Mouse (Mus musculus) heart, postnatal 14 days (tissue): ENCODE measurements around the gene Fbrsl1. TPM values are rescaled to one million over a fixed set of nuclear protein-coding genes. Genes with fewer than 3 reads are reported as not detected.

Experiments
- DNase-seq, 2 experiments: peaks; one replicate each; pipeline ENCODE4 v3.0.0; 2021 to 2022
- intact Hi-C: fragments of 180-260 bp; cut with DNase I; formaldehyde crosslinking; loops from one replicate; pipeline ENCODE4 v1.15.1; 2025
- total RNA-seq, 2 experiments: library from RNA; stranded (reverse); gene quantifications; 2 replicates each; pipeline ENCODE4 v1.2.3; 2021

The Fbrsl1 gene
- total RNA-seq, 2 experiments from 2014 or later: 47.4 to 50.6 TPM

DNA sequence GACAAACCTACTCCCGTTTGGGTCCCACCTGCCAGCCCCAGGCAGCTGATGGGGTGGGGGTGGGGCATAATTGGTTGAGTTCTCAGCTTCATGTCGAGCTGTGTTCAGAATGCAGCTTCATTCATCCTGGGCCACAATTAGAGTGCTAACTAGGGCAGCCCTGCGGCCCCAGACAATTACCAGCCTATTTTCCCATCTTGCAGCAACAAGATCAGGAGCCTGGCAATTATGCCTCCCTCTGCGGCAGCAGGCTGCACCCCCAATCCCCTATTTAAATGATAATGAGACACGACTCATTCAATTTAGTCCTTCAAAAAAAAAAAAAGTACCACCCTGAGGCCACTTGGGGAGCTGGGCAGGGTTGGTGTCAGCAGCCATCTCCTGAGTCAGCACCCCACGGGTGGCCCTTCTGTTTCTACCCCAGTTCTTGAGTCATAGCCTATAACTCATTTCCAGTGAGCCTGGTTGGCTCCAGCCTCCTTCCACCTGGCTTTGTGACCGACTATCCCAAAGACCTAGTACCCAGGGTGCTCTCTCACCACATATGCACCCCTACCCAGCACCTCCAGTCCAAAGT, 31.4 kb downstream of the Fbrsl1 start:
- no peak for DNase-seq
- intact Hi-C loops: no loop called here

DNA sequence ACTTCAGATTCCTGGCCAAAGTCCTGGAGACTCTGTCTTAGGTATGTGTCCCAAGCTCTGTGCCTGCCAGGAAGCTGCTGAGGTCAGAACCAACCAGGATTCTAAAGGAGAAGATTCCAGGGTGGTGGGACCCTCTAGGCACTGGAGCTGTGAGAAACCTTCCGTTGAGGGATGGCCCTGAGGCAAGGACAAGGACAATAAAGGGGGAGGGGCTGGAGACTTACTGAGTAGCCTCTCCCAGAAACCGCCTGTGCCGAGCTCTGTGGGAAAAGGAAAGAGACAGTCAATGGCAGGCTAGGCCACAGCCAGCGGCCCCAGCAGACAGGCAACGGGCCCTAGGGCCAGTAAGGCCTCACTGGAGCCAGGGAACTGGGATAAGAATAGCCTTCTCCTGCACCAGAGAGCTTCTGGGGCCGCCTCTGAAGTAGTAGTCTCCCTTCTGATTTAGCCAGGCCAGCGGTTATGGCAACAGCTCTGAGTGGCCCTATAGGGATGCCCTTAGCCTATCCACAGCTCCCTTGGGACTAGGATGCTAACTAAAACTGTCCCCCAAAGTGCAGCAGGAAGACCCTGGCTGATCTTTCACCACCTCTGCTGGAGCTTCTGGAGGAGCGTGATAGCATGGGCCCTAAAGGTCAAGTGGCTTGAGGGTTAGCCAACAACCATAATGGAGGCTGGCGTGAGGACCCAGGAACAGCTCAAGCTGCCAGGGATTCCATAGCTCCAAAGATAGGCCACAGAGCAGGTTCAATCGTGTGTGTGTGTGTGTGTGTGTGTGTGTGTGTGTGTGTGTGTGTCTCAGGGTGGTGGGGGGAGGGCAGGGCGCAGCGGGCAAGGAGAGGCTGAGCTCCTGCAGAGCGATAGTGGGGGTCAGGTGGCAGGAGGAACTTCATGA, 32.2 kb downstream of the Fbrsl1 start:
- DNase-seq: peak; percentile 14 to 27
- intact Hi-C loops: no loop called here

DNA sequence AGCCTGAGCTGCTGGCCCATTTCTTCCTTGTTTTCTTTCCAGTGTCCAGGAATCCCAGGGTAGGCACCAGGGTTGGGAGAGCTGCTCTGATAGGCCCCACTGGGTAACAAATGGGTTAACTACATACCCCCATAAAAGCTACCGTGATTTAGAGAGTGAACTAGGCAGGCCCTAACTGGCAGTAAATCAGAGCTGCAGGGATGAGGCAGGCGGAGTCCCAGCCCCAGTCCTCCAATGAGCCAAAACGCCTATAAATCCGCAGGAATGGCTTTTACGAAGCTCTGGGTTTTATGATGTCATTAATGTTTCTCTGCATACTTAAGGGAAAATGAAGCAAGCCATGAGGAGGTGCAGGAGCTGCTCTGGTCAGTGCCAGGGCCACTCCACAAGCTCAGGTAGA, 33.3 kb downstream of the Fbrsl1 start:
- intact Hi-C loops: no loop called here
- no peak for DNase-seq

DNA sequence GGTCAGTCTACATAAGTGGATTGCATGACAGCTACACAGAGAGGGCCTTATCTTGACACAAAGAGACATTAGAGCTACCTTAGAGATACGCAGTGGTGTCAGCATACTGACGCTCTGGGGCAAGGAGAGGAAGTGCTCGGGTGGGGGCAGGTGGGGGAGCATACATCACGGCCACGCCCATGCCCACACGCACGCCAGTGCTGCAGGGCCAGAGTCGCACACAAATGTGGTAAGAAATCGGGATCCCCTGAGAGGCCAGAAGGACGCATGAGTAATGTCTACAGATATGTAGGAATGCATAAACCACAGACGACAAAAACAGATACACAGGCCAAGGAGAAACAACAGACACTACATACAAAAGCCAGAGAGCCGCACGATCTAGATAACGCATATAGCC, 35.3 kb downstream of the Fbrsl1 start:
- DNase-seq: no peak
- intact Hi-C loops: no loop called here

DNA sequence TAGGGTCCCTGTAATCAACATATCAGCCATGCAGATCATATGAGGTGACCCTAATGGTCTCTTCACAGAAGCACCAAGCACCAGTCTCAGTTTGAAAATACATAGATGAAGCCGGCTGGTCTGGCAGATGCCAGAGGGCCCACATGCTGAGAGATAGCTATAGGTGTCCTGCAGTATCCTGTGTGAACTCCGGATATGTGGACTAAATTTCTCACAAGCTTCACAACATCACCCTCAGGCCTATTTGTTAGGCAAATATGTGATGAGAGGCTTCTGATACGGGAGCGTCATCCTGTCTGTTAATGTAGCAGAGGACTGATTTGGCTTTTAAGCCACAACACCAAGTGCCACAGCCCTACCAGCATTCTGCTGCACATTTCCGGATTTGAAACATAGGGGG, 37.9 kb downstream of the Fbrsl1 start:
- intact Hi-C loops: no loop called here

DNA sequence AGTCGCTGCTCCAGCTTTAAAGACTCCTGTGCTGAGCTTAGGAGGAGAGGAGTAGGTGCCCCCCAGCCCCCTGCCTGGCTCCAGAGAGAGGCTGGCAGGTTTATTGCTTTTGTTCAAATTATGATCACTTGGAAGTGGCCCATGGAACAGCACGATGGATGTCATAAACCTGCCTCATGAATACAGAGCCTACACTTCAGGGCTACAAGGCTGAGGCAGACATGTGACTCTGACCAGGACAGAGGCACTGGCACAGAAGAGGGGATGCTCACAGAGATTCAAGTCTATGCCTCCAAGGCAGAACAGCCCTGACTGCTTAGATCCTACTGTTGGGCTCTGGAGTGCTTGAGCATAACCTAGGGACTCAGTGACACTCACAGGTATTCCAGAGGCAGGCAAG, 39.3 kb downstream of the Fbrsl1 start:
- DNase-seq: no peak
- intact Hi-C loops: no loop called here

More for the DNA sequence above, 37.9 kb downstream of the Fbrsl1 start:
- DNase-seq: no peak

DNA sequence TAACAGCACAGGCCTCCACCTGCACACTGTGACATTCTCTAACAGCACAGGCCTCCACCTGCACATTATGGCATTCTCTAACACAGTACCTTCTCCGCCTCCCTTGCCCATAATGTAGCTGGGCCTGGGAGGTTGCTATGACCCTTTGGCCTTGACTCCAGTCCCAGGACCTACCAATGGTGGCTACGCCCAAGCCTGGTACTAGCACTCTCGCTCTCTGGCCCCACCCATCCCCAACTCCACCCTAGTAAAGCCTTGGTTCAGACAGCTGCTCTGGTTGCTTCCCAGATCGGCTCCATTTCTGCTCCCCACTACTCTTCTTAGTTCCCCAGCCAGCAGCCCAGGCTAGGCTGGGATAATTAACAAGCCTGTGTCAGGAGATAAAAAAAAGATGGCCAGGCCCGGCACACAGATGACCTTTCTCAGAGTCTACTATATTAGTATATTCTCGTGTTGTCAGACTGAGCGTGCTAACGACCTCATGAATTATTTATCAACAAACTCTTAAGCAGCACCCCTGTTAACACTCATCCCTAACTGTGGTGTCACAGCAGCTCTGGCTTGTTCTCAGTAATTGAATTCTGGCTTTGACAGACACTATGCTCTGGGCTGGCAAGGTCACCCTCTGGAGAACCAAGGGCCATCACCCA, 42.1 kb downstream of the Fbrsl1 start:
- no peak for DNase-seq
- intact Hi-C loops: no loop called here

DNA sequence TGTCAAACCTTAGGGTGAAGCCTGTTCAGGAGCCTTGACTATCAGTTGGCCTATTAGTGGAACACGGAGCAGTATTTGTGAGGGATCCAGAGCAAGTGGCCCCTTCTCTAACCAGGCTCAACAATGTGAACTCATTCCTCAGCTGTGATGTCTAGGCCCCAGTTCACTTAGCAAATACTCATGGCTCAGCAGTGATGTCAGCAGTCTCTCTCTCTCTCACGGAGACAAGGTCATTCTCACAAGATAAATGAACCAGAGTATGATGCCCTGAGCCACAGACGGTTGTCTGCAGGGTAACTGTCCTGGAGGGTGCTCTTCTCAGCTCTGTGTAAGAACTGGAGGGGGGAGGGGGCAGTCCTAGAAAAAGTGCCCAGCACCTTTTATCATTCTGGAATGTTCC, 44.4 kb downstream of the Fbrsl1 start:
- no peak for DNase-seq
- intact Hi-C loops: no loop called here

DNA sequence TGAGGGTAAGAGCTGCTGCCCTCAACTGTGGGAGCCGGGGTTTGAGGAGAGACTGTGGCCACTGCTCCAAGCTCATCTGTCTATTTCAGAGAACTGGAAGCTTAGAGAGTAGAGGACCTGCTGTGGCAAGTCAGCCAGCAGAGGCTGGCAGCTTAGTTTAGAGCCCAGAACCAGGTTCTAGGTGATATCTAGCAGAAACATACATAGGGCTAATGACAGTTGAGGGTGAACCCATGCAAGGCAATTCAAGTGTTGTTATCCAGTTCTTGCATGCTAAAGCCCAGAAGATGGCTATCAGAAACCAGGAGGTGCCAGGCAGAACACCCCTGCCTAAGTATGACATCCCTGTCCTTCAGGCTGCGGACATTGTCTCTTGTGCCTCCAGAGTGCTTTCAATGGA, 45.7 kb downstream of the Fbrsl1 start:
- DNase-seq: no peak
- intact Hi-C loops: no loop called here

DNA sequence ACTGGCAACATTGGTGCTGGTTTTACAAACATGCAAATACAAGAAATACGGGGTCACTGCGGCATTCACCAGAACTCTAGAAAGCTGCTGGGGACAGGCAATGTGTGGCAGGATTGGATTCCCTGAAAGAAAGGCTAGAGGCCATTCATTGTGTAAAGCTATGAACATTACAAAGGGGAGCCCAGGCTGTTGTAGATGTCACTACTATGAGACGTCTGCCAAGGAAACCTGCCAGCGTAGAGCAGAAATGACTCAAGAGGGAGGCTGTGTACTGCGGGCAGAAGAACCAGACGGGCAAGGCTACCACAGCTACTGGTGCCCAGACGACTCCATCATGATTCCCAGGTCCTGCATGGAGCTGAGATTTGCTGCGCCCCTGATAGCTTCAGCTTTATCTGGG, 47.2 kb downstream of the Fbrsl1 start:
- intact Hi-C loops: no loop called here
- no peak for DNase-seq

DNA sequence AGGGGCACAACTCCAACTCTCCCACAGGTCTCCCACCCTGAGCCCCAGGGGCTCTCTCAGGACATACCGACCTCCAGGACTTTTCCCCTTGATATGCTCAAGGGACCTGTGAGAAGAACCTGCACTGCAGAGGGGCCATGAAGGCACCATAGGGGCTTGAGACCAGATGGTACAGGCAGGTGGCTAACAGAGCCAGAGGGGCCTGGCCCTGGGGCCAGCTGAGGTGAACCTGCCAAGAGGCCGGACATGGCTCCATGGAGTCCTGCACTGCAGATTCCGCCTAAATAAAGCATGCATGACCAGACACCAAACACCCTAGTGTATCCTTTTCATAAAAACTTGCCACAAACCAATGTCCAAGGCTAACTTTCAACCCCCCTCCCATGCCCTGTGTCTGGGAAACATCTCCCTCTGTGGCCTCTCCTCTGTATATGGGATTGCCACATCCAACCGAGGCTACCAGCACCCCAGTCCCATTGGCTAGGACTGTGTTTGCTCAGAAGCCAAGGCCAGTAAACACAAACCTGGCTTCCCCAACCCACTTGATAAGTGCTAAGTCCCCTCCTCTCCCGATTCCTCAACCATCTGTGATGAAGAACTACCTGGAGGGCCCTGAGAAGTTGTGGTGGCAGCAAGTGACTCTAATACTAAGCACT, 53.2 kb downstream of the Fbrsl1 start:
- DNase-seq: no peak
- intact Hi-C loops: no loop called here

DNA sequence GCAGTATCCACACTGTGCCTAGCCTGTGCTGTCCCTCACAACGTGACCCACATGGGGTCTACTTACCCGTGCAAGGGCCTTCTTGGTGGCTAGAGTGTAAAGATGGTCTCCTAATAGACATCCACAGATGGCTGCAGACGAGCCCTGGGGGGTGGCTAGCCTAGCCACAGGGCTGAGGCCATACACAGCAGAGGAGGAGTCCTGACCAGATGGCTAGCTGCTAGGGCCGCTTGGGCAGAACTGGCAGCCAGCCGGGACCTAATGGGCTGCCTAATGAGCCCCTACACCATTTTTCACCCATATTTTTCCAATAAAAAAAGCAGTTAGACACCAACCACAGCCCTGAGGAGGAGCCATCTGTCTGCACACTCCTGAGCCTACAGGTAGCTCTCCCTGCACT, 55.6 kb downstream of the Fbrsl1 start:
- intact Hi-C loops: no loop called here
- no peak for DNase-seq

DNA sequence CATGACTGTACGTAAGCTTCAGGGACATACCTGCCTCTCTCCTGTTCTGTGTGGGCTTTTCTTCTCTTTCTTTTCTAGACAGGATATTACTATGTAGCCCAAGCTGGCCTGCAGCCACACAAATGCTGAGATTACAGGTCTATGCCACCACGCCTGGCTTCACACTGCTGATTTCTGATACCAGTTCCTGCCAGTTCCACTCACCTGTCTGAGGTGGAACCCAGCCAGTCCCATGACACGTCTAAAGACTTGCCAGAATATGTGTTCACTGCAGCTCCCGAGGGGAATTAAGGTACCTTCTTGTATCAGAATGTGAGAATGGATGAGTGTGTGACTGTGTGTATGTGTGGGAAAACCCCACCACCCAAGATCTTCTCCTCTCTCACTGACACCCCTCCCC, 57.7 kb downstream of the Fbrsl1 start:
- DNase-seq: no peak
- intact Hi-C loops: no loop called here

DNA sequence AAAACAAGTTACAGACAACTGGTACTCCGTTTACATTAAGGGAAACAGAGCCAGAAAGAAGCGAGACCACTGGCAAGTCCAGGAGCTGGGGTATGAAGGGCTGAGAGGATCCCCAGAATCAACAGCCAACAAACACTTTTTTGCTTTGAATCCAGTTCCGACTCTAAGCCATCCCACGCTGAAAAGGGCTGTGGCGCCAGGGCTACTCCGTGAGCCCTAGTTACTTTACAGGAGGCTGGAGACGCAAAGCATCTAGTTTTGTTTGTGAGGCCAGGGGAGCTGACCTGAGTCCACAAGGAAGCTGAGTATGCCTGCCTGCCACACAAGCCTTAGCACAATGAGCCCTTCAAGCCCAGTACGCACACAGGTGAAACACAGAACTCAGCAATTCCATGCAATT, 61.0 kb downstream of the Fbrsl1 start:
- no peak for DNase-seq
- intact Hi-C loops: no loop called here

DNA sequence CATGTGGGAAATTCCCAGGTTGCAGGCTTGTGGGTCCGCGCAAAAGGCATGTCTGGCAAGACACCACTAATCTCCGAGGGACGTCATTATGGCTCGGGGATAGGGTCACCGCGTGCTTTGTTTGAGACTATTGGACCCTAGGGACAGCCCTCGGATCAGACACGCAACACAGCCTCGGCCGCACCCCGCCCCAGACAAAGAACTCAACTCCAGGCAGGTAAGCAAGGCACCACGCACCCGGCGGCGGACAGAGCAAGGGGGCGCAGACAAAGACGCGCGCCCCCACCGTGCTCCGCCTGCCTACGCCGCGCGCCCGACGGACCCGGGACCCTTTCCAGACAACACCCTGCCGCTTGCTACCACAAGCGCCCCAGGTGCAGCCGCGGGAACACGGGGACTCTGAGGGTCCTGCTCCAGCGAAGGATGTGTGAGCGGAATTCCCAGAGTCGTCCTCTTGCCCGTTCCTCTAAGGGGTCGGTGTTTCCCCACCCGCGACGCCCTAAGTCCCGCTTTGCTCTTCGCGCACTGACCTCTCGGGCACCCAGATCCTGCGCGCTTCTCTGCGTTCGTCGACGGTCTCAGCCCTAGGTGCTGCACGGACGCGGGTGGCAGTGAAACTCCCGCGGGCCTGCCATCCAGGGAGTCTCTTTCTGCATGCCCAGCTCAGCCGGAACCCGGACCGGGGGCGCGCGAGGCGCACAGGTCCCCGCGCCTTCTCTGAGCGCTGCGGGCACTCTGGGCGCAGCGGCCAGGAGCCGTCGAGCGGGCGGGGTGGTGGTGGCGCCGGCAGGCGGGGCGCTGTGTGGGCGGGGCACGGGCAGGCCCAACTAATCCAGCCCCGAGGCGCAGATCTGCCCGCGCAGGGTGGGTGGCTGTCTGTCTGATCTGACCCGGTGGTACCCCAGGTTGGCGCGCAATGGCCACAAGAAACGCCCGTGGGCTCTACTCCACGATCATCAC, 61.7 kb downstream of the Fbrsl1 start:
- intact Hi-C loops: no loop called here
- DNase-seq: peak; percentile 73 to 76

DNA sequence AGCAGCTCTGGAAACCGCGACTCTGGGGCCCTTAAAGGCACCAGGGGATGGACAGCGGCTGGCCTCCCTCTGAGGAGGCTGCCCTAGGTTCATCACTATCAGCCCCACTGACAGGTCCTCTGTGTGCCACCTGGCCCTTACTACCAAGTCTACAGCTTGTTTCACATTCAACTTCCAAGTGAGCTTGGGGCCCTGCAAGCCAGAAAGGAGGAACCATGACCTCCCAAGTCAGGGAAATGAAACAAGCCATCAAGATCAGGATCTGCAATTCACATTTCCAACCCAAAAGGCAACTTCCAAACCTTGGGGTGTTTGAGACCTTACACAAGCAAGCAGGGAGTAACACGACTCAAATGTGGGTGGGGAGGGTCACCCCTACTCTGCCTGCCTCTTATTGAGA, 63.0 kb downstream of the Fbrsl1 start:
- no peak for DNase-seq
- intact Hi-C loops: no loop called here

DNA sequence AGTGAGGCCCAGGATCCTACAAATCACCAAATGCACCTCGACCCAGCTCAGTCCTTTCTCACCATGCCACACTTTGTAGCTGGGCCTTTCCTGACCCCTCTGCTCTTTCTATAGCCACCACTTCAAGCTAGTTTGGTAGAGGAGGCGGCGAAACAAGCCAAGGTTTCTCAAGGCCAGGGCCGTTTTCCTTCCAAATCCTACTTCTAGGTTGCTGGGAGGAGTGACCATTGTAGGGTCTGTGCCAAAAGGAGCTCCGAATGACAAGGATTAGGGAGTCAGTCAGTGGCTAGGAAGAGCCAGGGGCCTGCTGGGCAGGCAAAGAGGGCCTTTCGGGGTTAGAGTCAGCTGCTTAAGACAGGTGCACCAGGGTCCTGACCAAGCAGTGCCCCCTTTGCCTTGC, 63.8 kb downstream of the Fbrsl1 start:
- intact Hi-C loops: no loop called here
- no peak for DNase-seq

DNA sequence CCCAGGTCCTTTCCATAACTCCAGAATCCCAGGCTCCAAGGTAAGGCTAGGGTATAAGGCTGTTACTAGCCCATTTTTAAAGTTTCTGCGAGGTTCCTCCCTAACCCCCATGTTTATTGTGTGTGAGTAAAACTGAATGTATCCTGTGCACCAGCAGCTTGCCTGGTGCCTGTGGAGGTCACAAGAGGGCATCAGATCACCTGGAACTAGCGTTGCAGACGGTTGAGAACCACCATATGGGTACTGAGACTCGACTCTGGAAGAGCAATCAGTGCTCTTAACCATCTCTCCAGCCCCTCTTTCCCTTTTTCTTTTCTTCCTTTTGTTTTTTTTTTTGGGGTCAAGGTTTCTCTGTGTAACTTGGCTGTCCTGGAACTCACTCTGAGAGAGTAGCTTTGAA, 68.5 kb downstream of the Fbrsl1 start:
- DNase-seq: no peak
- intact Hi-C loops: no loop called here

DNA sequence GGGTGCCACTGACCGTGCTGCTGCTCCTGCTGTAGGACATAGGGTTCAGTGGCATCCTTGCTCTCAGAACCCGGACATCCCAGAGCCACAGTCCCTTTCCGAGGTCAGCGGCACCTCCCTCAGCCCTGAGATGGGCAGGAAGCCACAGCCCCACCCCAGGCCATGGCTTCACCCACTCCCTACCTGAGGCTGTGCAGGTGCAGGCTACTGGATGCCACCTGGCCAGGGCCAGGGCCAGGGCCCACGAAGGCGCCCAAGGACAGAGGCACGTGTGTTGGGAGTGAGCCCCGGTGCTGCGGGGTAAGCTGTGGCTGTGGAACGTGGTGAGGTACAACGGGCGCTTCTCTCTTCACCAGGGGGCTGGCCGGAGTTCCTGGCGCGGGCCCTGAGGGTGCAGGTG, 69.2 kb downstream of the Fbrsl1 start:
- no peak for DNase-seq
- intact Hi-C loops: no loop called here

DNA sequence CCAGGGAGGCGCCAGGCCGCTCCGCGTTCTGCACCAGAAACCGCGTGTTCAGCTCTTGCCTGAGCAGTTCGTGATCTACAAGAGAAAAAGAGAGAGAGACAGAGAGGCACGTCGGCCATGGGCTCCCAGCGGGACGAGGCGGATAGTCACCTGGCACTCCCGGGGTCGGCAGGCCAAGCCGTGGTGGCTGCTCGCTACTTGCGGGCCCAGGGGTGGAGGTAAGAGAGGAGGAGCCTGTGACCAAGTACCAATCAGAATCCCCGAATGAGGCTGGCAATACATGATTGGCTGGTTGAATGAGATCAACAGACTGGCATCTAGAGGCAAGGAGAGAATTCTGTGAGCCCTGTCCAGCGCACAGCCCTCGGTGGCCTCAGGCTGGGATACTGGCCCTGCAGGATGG, 70.1 kb downstream of the Fbrsl1 start:
- no peak for DNase-seq
- intact Hi-C loops: no loop called here
